Mouse (Mus musculus) kidney, adult 8-10 months (tissue): ENCODE results near the gene Chrnd.
A peak's percentile ranks its signal among the peaks of the same experiment; 100 is the strongest.

Source experiments
- DNase-seq, 2 experiments: peaks; one replicate each; pipeline ENCODE4 v3.0.0; 2022

Gene Chrnd

GRCm38 (mm10) chr1:87185526-87185925, 4.9 kb upstream of the Chrnd start:
- DNase-seq: no peak

- DNase-seq: no peak
These were observed 4.0 kb upstream of the Chrnd start for GRCm38 (mm10) chr1:87186261-87187036.

DNA sequence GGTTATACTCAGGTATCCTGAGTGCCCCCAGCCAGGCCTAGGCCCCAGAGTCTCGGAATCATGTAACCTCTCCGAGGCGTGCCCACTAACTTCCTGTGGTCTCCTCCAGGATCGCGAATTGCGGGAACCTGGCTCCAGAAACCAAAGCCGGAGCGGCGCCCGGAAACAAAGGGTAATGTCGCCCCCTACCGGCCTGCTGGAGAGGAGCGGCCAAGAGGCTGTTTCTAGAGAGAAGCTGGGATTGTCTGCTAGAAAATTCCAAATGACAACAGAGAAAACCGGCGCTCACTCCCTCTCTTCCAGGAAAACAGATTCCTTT, 3.4 kb upstream of the Chrnd start:
- peak; percentile 28 to 65 for DNase-seq

DNA sequence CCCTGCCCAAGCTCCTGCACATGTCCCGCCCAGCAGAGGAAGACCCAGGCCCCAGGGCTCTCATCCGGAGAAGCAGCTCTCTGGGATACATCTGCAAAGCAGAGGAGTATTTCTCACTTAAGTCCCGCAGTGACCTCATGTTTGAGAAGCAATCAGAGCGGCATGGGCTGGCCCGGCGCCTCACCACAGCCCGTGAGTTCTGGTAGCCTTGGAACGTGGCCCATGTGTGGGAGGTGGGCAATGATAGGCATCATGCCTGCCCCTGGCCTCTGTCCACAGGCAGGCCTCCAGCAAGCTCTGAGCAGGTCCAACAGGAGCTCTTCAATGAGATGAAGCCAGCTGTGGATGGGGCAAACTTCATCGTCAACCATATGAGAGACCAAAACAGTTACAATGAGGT, 6.9 kb downstream of the Chrnd start:
- DNase-seq: no peak

- no peak for DNase-seq
These were observed 8.0 kb downstream of the Chrnd start for GRCm38 (mm10) chr1:87198119-87199065.

- no peak for DNase-seq
These were observed 10.4 kb downstream of the Chrnd start for GRCm38 (mm10) chr1:87200811-87201210.

DNA sequence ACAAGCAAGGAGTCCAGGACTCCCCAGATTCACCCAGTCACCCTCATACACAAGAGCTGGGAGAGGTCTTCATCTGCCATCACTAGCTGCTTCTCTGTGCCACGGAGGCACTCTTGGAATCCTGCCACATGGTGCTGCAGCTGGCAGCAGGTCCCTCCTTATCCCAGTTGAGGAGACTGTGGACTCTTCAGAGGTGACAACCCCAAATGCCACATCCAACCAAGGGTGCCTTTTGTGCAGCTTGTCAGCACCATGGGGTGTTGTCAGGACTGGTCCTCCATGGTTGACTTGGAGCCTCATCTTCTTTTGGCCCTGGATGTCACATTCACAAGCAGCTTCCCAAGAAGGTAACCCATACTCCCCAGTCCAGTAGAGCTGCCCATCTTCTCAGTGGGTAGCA, 11.4 kb downstream of the Chrnd start:
- no peak for DNase-seq

- no peak for DNase-seq
These were observed 13.4 kb downstream of the Chrnd start for GRCm38 (mm10) chr1:87203779-87204178.

GRCm38 (mm10) chr1:87204465-87204864, 14.1 kb downstream of the Chrnd start, which contains the start of gene Chrng:
Gene Chrng, plus strand, starts transcription at chr1:87204657.
- DNase-seq: no peak

DNA sequence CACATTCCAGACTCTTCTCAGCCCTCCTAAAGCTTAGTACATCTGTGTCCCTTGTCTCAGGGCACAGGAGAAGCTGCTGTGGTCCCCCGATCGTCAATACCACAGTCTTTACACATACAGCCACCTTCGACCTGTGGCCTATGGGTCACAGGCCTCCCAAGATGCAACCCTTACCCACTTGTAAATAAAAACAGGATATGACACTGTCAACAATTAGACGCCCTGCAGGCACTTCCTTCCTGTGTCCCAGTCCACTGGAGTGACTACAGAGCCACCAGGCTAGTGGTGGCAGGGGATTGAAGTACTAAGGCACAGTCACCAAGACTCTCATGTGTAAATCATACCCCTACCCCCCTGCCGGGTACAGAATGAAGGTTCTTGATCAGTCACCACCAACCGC, 14.6 kb downstream of the Chrnd start:
- DNase-seq: no peak

DNA sequence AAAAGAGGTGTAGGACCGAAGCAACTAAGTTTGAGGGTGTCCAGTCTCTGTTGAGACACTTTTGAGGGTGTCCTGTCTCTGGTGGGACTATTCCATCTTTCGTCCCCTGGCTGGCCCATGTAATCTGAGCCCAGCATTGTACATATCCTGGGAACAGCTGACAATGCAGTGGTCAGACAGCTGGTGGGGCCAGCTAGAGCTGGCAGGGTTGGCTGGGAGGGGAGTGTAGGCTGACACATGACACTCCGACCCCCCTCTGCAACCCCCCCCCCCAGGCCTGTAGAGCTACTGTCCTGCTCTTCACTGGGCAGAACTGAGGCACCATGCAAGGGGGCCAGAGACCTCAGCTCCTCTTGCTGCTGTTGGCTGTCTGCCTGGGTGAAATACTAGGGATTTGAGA, 15.1 kb downstream of the Chrnd start:
- no peak for DNase-seq

DNA sequence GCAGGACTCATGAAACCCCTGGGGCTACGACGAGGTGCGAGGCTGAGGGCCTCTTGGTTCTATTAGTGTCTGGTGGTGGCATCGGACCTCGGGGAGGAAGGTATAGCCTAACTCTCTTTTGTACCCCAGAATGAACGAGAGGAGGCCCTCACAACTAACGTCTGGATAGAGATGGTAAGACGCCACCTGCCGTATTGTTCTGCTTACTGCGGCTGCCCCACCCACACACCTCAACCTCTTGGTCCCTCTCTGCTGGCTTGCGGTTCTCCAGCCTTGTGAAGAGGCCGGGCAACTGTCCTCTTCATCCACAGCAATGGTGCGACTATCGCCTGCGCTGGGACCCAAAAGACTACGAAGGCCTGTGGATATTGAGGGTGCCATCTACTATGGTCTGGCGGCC, 15.9 kb downstream of the Chrnd start:
- DNase-seq: no peak

DNA sequence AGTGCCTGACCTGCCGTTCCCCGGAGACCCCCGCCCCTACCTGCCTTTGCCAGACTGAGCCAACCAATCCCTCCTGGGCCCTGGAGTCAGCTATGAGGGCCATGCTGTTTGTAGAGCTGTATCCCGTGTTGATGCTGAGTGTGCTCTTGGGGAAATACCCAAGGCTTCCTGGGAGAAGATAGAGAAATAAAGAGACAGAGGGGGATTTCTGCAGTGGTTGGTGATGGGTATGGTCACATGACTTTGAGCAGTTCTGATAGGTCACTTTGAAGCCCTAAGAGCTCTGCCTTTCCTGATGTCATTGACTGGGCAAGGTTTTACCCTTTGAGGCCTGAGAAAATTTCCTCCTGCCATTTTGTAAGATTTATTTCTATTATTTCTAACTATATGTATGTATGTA, 21.0 kb downstream of the Chrnd start:
- DNase-seq: no peak

DNA sequence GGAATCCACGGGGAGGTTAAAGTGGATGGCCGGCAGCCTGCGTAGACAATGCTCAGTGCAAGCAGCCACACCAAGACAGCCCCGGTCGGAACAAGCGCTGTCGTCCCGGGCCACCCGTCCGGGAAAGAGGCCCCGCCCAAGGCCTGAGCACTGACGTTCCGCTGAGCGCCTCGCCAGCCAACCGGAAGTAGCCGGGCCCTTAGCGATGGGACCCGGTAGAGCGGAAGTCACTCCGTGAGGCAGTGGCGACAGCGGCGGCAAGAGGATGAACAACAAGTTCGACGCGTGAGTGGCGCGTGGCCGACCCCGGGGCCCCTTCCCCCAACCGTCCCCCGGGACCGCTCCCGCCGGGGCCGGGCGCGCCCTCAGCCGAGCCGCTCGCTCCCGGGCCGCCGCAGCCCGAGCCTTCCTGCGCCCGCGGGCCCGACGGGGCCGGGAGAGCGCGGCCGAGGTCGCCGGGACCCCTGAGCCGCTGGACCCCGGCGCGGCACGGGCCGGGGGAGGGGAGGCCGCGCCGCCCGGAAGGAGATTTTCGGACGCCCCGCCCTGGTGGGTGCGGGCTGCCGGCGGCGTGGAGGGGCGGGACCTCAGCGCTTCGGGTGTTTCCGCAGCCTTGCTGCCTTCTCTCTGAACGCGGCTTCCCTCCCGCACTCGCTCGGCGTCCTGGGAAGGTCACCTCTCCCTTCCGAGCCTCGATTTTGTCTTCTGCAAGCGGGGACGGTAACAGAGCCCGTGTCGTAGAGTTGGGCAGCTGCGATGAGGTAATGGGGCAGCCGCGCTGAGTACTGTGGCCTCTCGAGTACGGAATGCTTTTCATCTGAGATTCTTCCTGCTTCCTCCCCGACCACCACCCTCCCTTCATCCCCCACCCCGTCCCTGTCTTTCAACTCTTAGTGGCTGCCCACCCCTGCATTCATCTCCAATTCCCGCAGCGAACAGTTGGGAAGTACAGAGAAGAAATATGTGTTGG, 23.6 kb downstream of the Chrnd start, which contains the start of gene Eif4e2:
Gene Eif4e2, plus strand, starts transcription at position 180 of the 970 bp plus-strand sequence.
- DNase-seq: peak; percentile 92 to 94

DNA sequence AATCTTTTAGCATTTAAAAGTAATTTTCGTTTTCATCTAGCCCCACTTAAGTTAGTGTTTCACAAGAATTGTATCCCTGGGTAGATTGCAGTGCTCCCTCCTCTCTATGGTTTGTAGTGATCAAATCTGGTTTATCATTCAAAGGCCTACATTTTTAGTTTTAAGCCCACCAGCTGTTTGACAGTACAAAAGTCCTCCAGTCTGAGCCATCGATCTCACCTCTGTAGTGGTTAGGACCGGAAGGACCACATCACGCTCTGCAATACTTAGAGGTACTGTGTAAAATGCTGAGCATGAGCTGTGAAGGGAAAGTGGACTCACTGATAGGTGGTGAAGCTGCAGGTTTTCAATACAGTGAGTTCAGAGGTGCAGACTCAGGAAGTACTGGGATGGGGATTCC, 24.3 kb downstream of the Chrnd start:
- DNase-seq: no peak

GRCm38 (mm10) chr1:87217938-87218337, 27.5 kb downstream of the Chrnd start:
- DNase-seq: peak; percentile 36 to 68

DNA sequence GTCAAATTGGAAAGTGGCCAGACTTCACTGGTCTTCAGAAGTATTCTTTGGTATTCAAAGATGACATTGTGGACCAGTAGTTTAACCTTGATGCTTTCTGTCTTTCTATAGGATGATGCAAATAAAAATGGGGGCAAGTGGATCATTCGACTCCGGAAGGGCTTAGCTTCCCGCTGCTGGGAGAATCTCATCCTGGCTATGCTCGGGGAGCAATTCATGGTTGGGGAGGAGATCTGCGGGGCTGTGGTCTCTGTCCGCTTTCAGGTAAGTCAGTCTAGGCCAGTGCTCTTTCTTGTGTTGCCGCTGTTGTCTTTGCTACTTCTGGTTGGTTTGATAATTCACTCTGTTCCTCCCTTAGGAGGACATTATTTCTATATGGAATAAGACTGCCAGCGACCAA, 35.3 kb downstream of the Chrnd start:
- no peak for DNase-seq

DNA sequence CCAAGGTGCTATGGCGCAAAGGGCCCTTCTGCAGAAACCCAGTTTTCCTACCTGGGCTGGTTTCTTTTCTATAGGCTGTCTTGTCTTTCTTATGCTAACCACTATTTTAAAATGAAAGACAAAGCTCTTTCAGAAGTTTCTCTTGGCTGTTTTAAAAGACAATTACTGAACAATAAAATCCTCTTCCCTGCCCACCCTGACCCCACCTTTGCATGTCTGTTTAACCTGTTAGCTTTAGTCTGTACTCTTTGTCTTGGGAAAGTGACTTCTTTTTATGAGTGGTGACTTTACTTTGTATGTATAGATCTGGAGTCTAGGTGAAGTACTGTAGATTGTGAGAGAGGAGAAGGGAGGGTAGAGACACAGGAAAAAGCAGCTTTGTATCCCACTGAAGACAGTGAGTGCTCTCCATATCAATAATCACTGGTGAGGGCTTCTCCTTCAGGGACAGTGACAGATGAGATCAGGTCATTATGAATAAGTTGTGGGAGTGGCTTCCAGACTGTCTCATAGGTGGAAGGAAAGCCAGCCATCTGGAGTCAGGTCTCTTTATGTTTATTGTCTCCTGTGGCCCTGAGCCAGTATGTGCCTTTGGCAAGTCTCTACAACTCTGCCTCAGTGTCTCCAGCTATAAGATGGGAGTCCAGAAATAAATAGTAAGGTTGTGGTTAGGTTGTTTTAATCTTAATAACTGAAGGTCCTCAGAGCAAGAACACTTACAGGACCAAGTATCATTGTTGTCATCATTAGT, 36.2 kb downstream of the Chrnd start:
- no peak for DNase-seq

GRCm38 (mm10) chr1:87227160-87227550, 36.7 kb downstream of the Chrnd start:
- DNase-seq: no peak

DNA sequence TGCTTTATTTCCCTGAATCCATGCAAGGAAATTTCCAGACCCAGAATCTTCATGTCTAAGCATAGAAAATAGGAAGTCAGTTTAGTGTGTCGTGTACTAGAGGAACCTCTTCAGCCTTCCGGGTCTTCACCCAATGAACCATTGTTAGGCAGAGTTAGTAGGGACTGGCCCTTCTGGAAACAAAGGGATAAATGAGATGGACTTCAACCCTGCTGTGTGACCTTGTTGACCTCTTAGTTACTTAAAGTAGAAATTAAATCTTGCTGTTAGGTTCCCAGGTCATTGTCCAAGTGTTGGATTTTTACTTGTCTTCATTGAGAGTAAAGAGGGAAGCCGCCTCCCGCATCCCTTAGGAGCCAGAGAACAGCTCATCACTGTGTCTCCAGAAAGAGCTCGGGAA, 40.2 kb downstream of the Chrnd start:
- DNase-seq: peak in 1 of 2 experiments; percentile 15

- DNase-seq: no peak
These were observed 41.8 kb downstream of the Chrnd start for GRCm38 (mm10) chr1:87232197-87232596.

- DNase-seq: peak in 1 of 2 experiments; percentile 50
These were observed 48.6 kb downstream of the Chrnd start for GRCm38 (mm10) chr1:87239056-87239455.
